Mouse (Mus musculus) brain, embryonic 18.5 days (tissue): ENCODE data around the gene March1.
"Not testable (repeated sequence)": the region's sequence is repeated elsewhere in the genome, so short reads cannot be mapped to it uniquely, and the experiment has no call there.

ENCODE experiments used
- DNase-seq: peaks from one replicate; pipeline ENCODE4 v3.0.0-alpha.2; 2012; ENCODE audit warnings: low read depth, low spot score

Gene March1

DNA sequence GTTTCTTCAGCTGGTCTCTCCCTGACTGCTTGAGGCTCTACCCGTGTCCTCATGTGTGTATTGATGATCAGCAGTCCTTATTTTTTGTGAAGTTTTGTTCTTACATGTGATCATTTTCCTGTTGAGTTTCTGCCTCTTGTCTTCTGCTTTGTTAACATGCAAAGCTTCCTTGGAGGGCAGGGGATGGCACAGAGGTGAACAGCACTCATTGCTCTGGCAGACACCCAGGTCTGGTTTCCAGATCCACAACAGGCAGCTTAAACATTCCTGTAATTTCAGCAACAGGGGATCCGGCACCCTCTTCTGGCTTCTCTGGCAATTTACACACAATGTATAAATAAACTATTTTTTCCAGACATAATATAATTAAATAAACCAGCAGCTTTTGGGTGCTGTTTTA lies 652.4 kb downstream of the March1 start:
- DNase-seq = no peak

DNA sequence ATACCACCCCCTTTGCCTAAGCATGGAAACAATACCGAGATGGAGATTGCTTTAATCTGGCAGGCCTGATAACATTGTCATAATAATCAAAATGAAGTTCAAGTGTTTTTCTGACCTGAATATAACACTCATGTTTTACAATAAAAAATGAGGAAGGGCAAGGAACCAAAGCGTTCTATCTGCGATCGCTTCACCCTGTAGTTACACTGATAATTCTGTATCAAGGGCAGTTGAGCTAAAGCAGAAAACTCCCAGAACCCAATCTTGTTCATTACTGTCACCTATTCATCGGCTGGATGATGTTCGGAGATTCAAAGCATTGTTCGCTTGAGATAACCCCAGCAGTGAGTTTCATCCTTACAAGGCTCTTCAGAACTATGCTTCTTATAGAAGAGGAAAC lies 700.1 kb downstream of the March1 start:
- DNase-seq = no peak

DNA sequence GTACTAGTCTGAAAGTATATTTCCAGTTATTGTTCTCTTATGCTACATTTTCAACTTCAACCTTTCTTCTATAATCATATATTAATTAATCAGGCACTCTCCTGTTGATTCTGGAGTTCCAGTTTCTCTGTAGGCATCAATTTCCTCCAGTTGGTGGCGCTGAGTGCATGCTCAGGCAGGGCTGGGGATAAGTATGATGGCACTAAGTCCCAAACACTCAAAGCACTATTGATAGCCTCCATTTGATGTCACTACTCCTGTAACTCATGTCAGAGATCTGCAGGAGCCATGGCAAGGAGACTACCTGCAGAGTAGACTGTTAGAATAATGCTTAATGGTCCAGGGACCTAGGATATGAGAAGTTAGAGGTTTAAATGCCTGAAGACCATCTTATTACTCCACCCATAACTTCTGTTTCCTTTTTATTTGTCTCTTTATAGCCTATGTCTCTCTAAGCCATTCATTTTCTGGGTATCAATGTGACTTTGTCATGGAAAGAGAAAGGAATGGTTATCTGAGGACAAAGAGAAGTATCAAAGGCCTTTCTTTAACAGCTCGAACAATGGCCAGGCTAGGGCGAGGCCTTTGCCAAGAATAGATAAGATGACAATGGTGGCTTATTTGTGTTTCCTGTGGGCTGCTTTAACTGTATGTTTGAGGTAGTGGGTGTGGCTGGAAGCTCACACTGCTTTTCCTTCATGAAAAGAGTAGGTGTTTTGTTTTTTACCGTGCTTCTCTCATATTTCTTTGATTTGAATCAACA lies 705.5 kb downstream of the March1 start:
- DNase-seq = no peak

- DNase-seq = no peak
Measured at GRCm38 (mm10) chr8:66326396-66326795, 708.7 kb downstream of the March1 start.

GRCm38 (mm10) chr8:66332206-66332605 lies 714.5 kb downstream of the March1 start:
- no peak for DNase-seq

GRCm38 (mm10) chr8:66334265-66334664 lies 716.6 kb downstream of the March1 start:
- DNase-seq = no peak

DNA sequence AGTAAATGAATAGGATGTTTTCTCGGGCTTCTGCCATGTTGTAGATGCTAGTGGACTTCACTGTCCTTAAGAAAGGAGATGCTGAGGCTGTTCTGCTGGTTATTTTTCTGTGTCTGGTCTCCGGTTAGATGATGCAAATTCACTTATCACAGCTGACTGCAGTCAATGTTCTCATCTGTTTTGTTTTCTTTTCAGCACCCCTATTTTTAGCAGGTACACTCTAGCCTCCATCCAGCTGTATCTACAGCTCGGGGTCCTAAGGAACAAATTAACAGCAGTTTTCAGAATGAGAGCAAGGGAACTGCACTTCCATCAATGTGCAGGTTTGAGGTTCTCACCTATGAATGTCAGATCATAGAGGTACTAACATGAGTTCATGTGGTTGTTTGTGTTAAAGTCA lies 721.9 kb downstream of the March1 start:
- no peak for DNase-seq

GRCm38 (mm10) chr8:66342928-66343327 lies 725.2 kb downstream of the March1 start:
- no peak for DNase-seq

- DNase-seq = peak; percentile 14
Measured at GRCm38 (mm10) chr8:66362882-66363801, 745.4 kb downstream of the March1 start.

DNA sequence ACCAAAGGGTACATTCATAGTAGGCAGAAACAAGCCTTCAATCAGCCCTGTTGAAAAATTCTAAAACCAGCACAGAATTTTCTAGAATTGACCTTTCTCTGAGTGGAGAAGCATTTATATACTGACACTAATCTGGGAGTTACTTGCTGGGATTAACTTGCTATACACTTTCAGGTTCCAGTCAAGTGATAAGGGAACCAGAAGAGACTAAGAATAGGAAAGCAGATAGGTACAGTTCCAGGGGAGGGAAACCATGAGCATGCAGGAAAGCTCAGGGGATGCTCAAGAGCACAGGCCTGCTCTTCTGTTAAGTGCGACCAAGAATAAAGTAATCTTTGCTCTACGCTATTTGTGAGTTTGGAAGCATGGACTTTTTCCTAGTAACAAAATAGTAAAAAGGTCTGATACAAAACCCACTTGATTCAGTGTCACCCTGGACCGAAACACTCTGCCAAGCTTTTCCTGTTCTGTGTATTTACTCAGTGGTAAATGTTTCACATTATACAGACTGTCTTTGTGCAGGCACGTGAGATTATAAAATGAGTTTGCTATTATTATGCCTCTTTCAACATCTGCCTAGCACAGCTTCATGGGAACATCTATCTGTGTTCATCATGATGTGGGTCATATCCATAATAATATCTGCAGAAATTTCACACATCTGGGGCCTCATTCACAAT lies 766.1 kb downstream of the March1 start:
- DNase-seq = no peak

DNA sequence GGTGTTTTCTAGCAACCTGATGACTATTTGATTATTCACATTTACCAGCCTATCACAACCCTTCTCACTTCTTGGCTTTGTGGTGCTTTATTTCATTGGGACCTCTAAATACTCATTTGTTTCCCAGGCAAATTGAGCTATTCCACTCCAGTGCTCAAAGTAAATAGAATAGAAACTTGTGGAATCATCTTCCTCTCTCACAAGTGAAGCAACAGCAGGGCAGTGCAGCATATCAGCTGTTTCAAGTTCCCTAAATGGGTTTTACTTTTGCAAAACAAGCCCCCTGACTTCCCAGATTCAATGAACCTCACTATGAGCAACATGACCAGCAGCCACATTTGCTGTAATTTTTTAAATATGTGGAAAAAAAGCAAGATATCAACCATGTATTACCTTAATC lies 768.3 kb downstream of the March1 start:
- no peak for DNase-seq

DNA sequence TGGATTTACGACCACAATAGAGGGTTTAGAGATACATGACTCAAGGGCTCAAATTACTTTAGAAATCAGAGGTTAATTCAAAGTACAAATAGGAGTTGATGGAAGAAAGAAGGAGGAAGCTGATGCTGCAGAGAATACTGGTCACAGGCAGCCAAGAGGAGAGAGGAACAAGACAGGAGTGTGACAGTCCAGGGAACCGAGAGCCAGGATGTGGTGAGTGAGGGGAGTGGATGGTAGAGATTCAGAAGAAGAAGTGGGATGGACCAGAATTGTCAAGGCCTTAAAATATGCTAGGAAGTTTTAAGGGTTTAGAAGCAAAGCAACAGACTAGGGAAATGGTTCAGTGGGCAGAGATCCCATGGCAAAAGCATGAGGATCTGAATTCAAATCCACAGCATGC lies 771.0 kb downstream of the March1 start:
- no peak for DNase-seq

DNA sequence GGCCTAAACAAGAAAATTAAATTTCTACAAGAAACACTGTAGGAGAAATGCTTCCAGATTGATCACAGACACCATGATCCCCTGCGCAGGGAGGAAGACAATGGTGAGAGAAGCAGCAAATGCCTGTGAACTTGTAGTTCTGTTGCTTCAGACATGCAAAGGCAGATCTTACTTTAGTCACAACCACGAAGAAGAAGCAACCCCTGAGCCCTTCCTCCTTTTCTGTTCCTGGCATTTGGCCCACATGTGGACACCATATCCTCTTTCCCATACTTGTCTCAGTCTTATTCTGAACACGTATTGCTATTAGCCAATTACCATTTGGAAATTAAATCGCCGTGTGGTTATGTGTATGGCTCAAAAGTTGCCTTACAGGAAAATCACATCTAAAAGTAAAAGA lies 773.9 kb downstream of the March1 start:
- no peak for DNase-seq

DNA sequence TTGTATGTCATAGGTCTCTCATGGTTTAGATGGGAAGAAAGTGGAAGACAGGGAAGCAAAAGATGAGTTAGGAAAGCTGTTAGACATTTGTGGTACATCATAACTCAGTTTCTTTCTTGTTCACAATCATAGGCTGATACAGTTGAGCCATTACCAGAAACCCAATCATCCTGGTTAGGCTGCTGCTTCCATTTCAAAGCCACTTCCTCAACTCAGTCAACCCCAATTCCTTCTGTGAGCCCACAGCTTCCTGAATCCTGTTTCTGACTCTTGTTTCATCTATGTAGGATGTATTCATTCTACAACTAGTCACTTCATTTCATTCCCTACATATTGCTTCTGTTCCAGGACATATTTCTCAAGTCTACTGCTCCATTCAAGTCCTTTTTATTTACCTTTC lies 775.2 kb downstream of the March1 start:
- no peak for DNase-seq

GRCm38 (mm10) chr8:66394148-66394547 lies 776.4 kb downstream of the March1 start:
- DNase-seq = no peak

DNA sequence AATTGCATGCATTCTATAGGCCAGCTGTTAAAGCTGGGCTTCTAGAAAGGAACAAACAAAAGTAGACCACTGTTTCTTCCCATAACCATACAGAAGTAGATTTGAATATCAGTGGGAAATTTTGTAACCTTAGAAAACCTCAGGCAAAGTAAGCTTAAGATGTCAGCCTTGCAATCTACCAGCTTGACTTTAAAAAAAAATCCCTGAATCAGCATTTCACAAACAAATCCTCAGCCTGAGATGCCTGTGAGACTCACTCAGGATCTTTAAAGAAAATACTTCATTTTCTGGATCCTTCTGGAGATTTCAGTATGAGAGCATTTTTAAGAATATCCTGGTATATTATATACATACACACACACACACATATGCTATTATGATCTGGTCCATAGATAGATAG lies 780.1 kb downstream of the March1 start:
- no peak for DNase-seq

GRCm38 (mm10) chr8:66400050-66400449 lies 782.4 kb downstream of the March1 start:
- no peak for DNase-seq

DNA sequence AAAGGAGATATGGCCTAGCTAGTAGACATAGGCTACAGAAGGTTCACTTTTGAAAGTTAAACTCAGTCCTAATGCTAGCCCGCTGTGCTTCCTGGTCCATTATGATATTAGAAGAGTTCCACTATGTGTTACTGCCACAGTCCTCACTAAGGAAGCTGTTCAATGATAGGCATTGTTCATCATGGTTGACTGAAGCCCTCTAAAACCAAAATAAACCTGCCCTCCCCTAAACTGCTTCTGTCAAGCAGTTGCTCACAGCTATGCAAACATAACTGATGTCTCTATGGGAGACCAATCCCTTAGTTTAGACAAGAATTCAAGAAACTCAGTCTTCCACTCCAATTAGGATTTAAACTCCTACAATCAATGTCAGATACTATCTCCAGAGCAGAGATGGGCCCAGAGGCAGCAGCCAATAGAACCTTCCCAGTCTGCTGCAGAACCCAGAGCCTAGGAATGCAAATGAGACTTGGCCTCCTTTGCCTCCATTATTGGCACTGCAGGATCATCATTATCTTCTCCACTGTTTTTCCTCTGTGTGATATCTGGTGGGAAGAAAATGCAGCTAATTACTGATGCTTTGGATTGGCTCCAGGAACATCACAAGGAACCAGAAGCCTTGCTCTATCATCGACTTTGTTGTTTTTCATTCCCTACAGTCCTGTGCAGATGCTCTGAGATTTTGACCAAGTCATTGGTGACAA lies 787.2 kb downstream of the March1 start:
- DNase-seq = no peak

DNA sequence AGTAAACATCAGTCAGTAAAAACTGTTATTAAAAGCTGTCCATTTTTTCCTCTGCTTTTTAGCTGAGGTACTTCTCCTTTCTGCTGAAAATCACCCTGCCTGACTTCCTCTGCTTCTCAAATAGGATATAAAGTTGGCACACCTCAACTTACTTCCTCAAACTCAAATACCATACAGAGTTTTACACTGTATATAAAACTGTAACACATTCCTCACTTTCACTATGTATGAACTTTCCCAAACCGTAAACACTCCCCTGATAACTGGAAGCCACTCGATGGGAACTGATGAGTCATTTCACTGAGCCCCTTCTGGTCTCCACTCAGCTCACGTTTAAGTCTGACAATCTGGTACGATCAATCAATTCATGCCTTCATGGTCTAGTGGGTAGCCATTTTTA lies 788.1 kb downstream of the March1 start:
- DNase-seq = not testable (repeated sequence)

DNA sequence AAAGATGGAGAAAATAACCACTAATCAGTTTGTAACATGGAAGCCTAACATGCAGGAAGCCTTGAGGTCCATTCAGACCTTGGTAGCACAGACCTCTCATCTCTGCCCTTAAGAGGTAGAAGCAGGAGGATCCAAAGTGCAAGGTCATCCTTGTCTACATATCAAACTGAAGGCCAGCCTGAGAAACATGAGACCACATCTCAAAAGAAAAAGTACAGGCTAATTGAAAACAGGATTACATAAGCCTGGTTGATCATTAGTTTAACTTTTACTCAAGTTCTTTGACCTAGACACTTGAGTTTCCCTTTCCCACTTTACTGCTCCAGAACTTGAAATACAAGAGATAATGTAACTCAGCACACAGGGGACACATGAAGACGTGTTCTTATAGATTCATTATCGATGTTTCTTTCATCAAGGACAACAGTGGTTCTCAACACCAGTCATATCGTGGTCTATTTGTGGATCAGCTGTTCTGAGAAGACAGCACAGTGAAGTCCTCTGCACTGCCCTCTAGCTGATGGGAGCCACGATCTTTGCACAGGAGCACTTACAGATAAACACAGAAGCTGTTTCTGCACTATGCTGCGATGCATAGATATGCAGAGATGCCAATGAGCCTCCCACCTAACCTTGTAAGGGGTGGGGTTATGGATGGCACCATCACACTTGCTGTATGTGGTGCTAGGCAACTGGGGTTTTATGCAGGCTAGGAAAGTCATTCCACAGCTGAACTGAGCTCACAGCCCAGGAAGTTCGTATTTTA lies 789.1 kb downstream of the March1 start:
- DNase-seq = no peak

GRCm38 (mm10) chr8:66410080-66410615 lies 792.4 kb downstream of the March1 start:
- no peak for DNase-seq
